Mouse (Mus musculus): ENCODE measurements around the gene Dhx40. TPM values are rescaled to one million over a fixed set of nuclear protein-coding genes. Genes with fewer than 3 reads are reported as not detected.
"Not testable (repeated sequence)": the region's sequence is repeated elsewhere in the genome, so short reads cannot be mapped to it uniquely, and the experiment has no call there.

The Dhx40 gene
- polyA plus RNA-seq, 1 experiment from 2014 or later, result 24.2 TPM

- H3K27ac ChIP-seq (replicated peaks), result no peak overlapping the region
- no peak overlapping the region for H3K4me2 ChIP-seq
- no peak overlapping the region for H3K9ac ChIP-seq
- no peaks in the 10 kb centered on the region for H3K9me3 ChIP-seq
- H3K4me1 ChIP-seq (replicated peaks), result peaks cover 20% of the 10 kb centered on the region
- 43% methylated on average over 2 of the region's 2 CpGs for WGBS
- no peaks in the 10 kb centered on the region for H3K36me3 ChIP-seq
- ATAC-seq (ENCODE audit: low read depth), result no peak
- no peak overlapping the region for H3K4me3 ChIP-seq
- no peaks in the 10 kb centered on the region for H3K27me3 ChIP-seq
Measured at GRCm38 (mm10) chr11:86836366-86836765, 28.8 kb upstream of the Dhx40 start.

- Histone ChIP-seq H3K4me1 (replicated peaks) (peaks cover 7% of the 10 kb centered on the region; the same call in 1 of the 2 replicates), H3K27me3 (no peaks in the 10 kb centered on the region), H3K4me3 (no peak overlapping the region), H3K4me2 (no peak overlapping the region), H3K36me3 (no peaks in the 10 kb centered on the region), H3K27ac (replicated peaks) (no peak overlapping the region), H3K9me3 (no peaks in the 10 kb centered on the region), H3K9ac (no peak overlapping the region)
- WGBS, result 58% methylated on average over 8 of the region's 8 CpGs
- ATAC-seq (ENCODE audit: low read depth), result no peak
Measured at GRCm38 (mm10) chr11:86834628-86835338, 27.2 kb upstream of the Dhx40 start.

- ATAC-seq (ENCODE audit: low read depth), result no peak
- Histone ChIP-seq H3K9me3 (no peaks in the 10 kb centered on the region), H3K27me3 (no peaks in the 10 kb centered on the region), H3K4me1 (replicated peaks) (no peaks in the 10 kb centered on the region), H3K4me3 (no peak overlapping the region), H3K36me3 (no peaks in the 10 kb centered on the region), H3K27ac (replicated peaks) (no peak overlapping the region), H3K9ac (no peak overlapping the region), H3K4me2 (no peak overlapping the region)
- WGBS, result 77% methylated on average over 7 of the region's 7 CpGs
Measured at GRCm38 (mm10) chr11:86834050-86834449, 26.5 kb upstream of the Dhx40 start.

- 57% methylated on average over 3 of the region's 3 CpGs for WGBS
- no peak overlapping the region for H3K27ac ChIP-seq (replicated peaks)
Measured at GRCm38 (mm10) chr11:86833153-86833552, 25.6 kb upstream of the Dhx40 start.

GRCm38 (mm10) chr11:86828396-86828795 lies 20.9 kb upstream of the Dhx40 start:
- Histone ChIP-seq H3K4me1 (replicated peaks) (no peaks in the 10 kb centered on the region), H3K27me3 (no peaks in the 10 kb centered on the region), H3K9ac (no peak overlapping the region), H3K4me2 (no peak overlapping the region), H3K4me3 (no peak overlapping the region), H3K27ac (replicated peaks) (no peak overlapping the region), H3K36me3 (no peaks in the 10 kb centered on the region), H3K9me3 (no peaks in the 10 kb centered on the region)
- no peak for ATAC-seq (ENCODE audit: low read depth)
- 70% methylated on average over 6 of the region's 6 CpGs for WGBS

More at GRCm38 (mm10) chr11:86833153-86833552, 25.6 kb upstream of the Dhx40 start:
- Histone ChIP-seq H3K4me1 (replicated peaks) (no peaks in the 10 kb centered on the region), H3K36me3 (no peaks in the 10 kb centered on the region), H3K4me2 (no peak overlapping the region), H3K4me3 (no peak overlapping the region), H3K9me3 (no peaks in the 10 kb centered on the region), H3K27me3 (no peaks in the 10 kb centered on the region), H3K9ac (no peak overlapping the region)
- no peak for ATAC-seq (ENCODE audit: low read depth)

- Histone ChIP-seq H3K4me3 (no peak overlapping the region), H3K4me1 (replicated peaks) (no peaks in the 10 kb centered on the region), H3K9ac (no peak overlapping the region), H3K27me3 (no peaks in the 10 kb centered on the region), H3K27ac (replicated peaks) (no peak overlapping the region), H3K36me3 (no peaks in the 10 kb centered on the region), H3K9me3 (no peaks in the 10 kb centered on the region), H3K4me2 (no peak overlapping the region)
- 74% methylated on average over 2 of the region's 2 CpGs for WGBS
- ATAC-seq (ENCODE audit: low read depth), result no peak
Measured at GRCm38 (mm10) chr11:86827476-86828245, 20.1 kb upstream of the Dhx40 start.

GRCm38 (mm10) chr11:86824433-86824832 lies 16.9 kb upstream of the Dhx40 start:
- H3K9me3 ChIP-seq, result no peaks in the 10 kb centered on the region
- ATAC-seq (ENCODE audit: low read depth), result no peak
- WGBS, result 94% methylated on average over 7 of the region's 7 CpGs
- no peak overlapping the region for H3K4me3 ChIP-seq
- no peak overlapping the region for H3K27ac ChIP-seq (replicated peaks)
- H3K36me3 ChIP-seq, result no peaks in the 10 kb centered on the region
- H3K4me1 ChIP-seq (replicated peaks), result peaks cover 4% of the 10 kb centered on the region
- no peak overlapping the region for H3K4me2 ChIP-seq
- H3K27me3 ChIP-seq, result no peaks in the 10 kb centered on the region
- no peak overlapping the region for H3K9ac ChIP-seq

GRCm38 (mm10) chr11:86822531-86822930 lies 15.0 kb upstream of the Dhx40 start:
- WGBS, result 89% methylated on average over 7 of the region's 7 CpGs
- Histone ChIP-seq H3K4me1 (replicated peaks) (peaks cover 12% of the 10 kb centered on the region), H3K4me3 (no peak overlapping the region), H3K27me3 (no peaks in the 10 kb centered on the region), H3K27ac (replicated peaks) (no peak overlapping the region), H3K36me3 (no peaks in the 10 kb centered on the region), H3K4me2 (no peak overlapping the region), H3K9ac (no peak overlapping the region), H3K9me3 (no peaks in the 10 kb centered on the region)
- no peak for ATAC-seq (ENCODE audit: low read depth)

GRCm38 (mm10) chr11:86819536-86819935 lies 12.0 kb upstream of the Dhx40 start:
- Histone ChIP-seq H3K27me3 (no peaks in the 10 kb centered on the region), H3K27ac (replicated peaks) (peak overlapping the region; percentile 59), H3K4me1 (replicated peaks) (peaks cover 12% of the 10 kb centered on the region), H3K4me2 (0 out of 2 replicates have a peak overlapping the region, but pooled peaks have one; percentile 18), H3K36me3 (no peaks in the 10 kb centered on the region), H3K9ac (no peak overlapping the region), H3K4me3 (no peak overlapping the region), H3K9me3 (no peaks in the 10 kb centered on the region)
- no peak for ATAC-seq (ENCODE audit: low read depth)
- WGBS, result 21% methylated on average over 8 of the region's 8 CpGs

GRCm38 (mm10) chr11:86818928-86819327 lies 11.4 kb upstream of the Dhx40 start:
- no peak for ATAC-seq (ENCODE audit: low read depth)
- Histone ChIP-seq H3K36me3 (no peaks in the 10 kb centered on the region), H3K9me3 (no peaks in the 10 kb centered on the region), H3K27ac (replicated peaks) (peak overlapping the region; percentile 59), H3K9ac (no peak overlapping the region), H3K4me1 (replicated peaks) (peaks cover 12% of the 10 kb centered on the region), H3K4me3 (no peak overlapping the region), H3K27me3 (no peaks in the 10 kb centered on the region), H3K4me2 (no peak overlapping the region)
- 94% methylated on average over 2 of the region's 2 CpGs for WGBS

GRCm38 (mm10) chr11:86816288-86816687 lies 8.7 kb upstream of the Dhx40 start:
- 94% methylated on average over 3 of the region's 3 CpGs for WGBS

GRCm38 (mm10) chr11:86814481-86814880 lies 6.9 kb upstream of the Dhx40 start:
- H3K27me3 ChIP-seq; H3K27ac ChIP-seq (replicated peaks); H3K4me2 ChIP-seq; H3K9ac ChIP-seq; H3K9me3 ChIP-seq; H3K4me1 ChIP-seq (replicated peaks); ATAC-seq (ENCODE audit: low read depth); H3K36me3 ChIP-seq; H3K4me3 ChIP-seq: not testable (repeated sequence)
- WGBS, result 14% methylated on average over 6 of the region's 11 CpGs

More at GRCm38 (mm10) chr11:86816288-86816687, 8.7 kb upstream of the Dhx40 start:
- not testable (repeated sequence) for H3K4me3 ChIP-seq; H3K9ac ChIP-seq; H3K27ac ChIP-seq (replicated peaks); H3K36me3 ChIP-seq; H3K27me3 ChIP-seq; H3K9me3 ChIP-seq; ATAC-seq (ENCODE audit: low read depth); H3K4me2 ChIP-seq
- H3K4me1 ChIP-seq (replicated peaks), result peaks cover 12% of the 10 kb centered on the region
